Mouse (Mus musculus) kidney, embryonic 16.5 days (tissue): ENCODE results near the gene Mtpn. TPM values are rescaled to one million over a fixed set of nuclear protein-coding genes. Genes with fewer than 3 reads are reported as not detected.

Experiments used
- microRNA-seq: library from miRNA; unstranded; fragments of <30 nt; microRNA quantifications from one replicate; pipeline ENCODE4, GENCODE M21; 2016
- polyA plus RNA-seq: library from polyadenylated mRNA; unstranded; fragments of >200 nt; fragmentation: Nextera tagmentation; extraction: Ambion mirVana; gene quantifications from 2 replicates; pipeline ENCODE4 v1.2.1, GENCODE M21; 2015

The Mtpn gene
- polyA plus RNA-seq, 1 experiment from 2014 or later, result 157 TPM

Small RNAs within 50 kb of the gene (microRNA-seq; reads per million reads assigned to microRNA genes)
- gene Gm23053, result not detected

Other genes with a start within 250 kb of the Mtpn start
- gene Slc13a4, start 231.8 kb downstream of the Mtpn start, polyA plus RNA-seq, result 0.23 and 0.41 TPM in 2 replicates
- 0.18 and 0.45 TPM in 2 replicates for gene Fam180a, start 213.7 kb downstream of the Mtpn start, polyA plus RNA-seq